In the genomic region with DNA sequence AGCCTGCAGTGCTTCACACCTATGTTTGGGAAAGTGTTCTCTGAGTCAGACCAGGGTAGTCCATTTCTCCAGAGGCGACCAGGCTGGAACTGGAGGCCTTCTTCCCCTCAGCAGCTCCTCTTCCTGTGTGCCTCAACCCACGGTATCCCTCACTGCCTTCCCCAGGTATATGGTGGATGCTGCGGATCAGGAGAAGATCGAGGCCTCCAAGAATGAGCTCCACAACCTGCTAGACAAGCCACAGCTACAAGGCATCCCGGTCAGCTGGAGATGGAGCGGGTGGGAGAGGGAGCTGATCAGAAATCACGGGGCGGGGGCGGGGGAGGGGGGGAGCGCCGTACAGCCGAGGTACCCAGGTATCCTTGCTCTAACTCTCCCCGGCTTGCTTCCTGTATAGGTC, we compare ENCODE assay signal across 9 mouse cellular contexts. TPM values are rescaled to one million over a fixed set of nuclear protein-coding genes. Genes with fewer than 3 reads are reported as not detected.
DNase-seq lines count a peak whose midpoint lies in the region; ATAC-seq and TF ChIP-seq lines count a peak whose summit lies in the region.
"Had no signal": no experiment of that assay in that cellular context is flagged by ENCODE, and none has a peak within 500 bp of the region (broad histone marks: within the 10 kb centered on the region; RNA-seq: fewer than 3 reads in every experiment).

No protein-coding gene starts in this region.

- WGBS in heart, adult 2 months = 42% methylated on average over 13 of the region's 13 CpGs
- WGBS in forebrain, postnatal 0 days = 13% methylated on average over 13 of the region's 13 CpGs
- 51% methylated on average over 13 of the region's 13 CpGs for WGBS in liver, embryonic 16.5 days (ENCODE audit: insufficient replicate concordance)

- no peaks in the 10 kb centered on the region for H3K27me3 ChIP-seq in heart, adult 2 months (ENCODE audit: control insufficient read depth, insufficient read depth, low read length)
- H3K27me3 ChIP-seq in forebrain, postnatal 0 days (ENCODE audit: insufficient read depth, low read length) = no peaks in the 10 kb centered on the region
- H3K27me3 ChIP-seq in liver, embryonic 16.5 days (ENCODE audit: control insufficient read depth, insufficient read depth, low read depth, low read length) = no peaks in the 10 kb centered on the region

- ATAC-seq in CD4-positive, CD25-positive, alpha-beta regulatory T cell, adult 4 months = peak; percentile 28
- peak; percentile 25 for ATAC-seq in forebrain, postnatal 0 days
- ATAC-seq in liver, embryonic 16.5 days (ENCODE audit: low read depth) = no peak

- H3K27ac ChIP-seq in heart, adult 2 months = no peak overlapping the region
- peak overlapping the region; percentile 95 for H3K27ac ChIP-seq in forebrain, postnatal 0 days (ENCODE audit: low read depth, low read length)
- H3K27ac ChIP-seq in liver, embryonic 16.5 days (ENCODE audit: low read length) = no peak overlapping the region

- DNase-seq in heart, adult 11 months = peak; percentile 90
- DNase-seq in heart, adult 2 months = no peak
- no peak for DNase-seq in forebrain, postnatal 0 days
- no peak for DNase-seq in adrenal gland, adult 2 months
- DNase-seq in layer of hippocampus, adult 18-20 months (ENCODE audit: low spot score in 2 of 2) = no peak
- DNase-seq in cerebellum, adult 9-10 months = no peak

- no peak for TF ChIP-seq CTCF in heart, adult 2 months (IDR thresholded peaks at IDR 0.05)
- no peak for TF ChIP-seq CTCF in forebrain, postnatal 0 days (IDR thresholded peaks at IDR 0.05; ENCODE audit: low read depth)

- no peaks in the 10 kb centered on the region for H3K36me3 ChIP-seq in heart, adult 2 months (ENCODE audit: control insufficient read depth, insufficient read depth, low read length)
- peaks cover 44% of the 10 kb centered on the region for H3K36me3 ChIP-seq in forebrain, postnatal 0 days (ENCODE audit: insufficient read depth)
- H3K36me3 ChIP-seq in liver, embryonic 16.5 days (ENCODE audit: control insufficient read depth, insufficient read depth) = no peaks in the 10 kb centered on the region; the same call in 1 of the 2 replicates

- no peak overlapping the region for H3K4me3 ChIP-seq in heart, adult 2 months
- peak overlapping the region; percentile 12; the same call in 1 of the 2 replicates for H3K4me3 ChIP-seq in forebrain, postnatal 0 days (ENCODE audit: low read depth, low read length)
- H3K4me3 ChIP-seq in liver, embryonic 16.5 days (ENCODE audit: low read depth, low read length) = no peak overlapping the region
- H3K4me3 ChIP-seq: megakaryocyte, embryonic 14.5 days had no signal

- H3K4me1 ChIP-seq in heart, adult 2 months (ENCODE audit: control insufficient read depth, insufficient read depth, low read length) = peaks cover 4% of the 10 kb centered on the region
- peaks cover 13% of the 10 kb centered on the region for H3K4me1 ChIP-seq in forebrain, postnatal 0 days (ENCODE audit: insufficient read depth)
- peaks cover 15% of the 10 kb centered on the region for H3K4me1 ChIP-seq in liver, embryonic 16.5 days (ENCODE audit: control insufficient read depth, low read depth, low read length)

- no peaks in the 10 kb centered on the region for H3K9me3 ChIP-seq in forebrain, postnatal 0 days (ENCODE audit: low read length)
- no peaks in the 10 kb centered on the region for H3K9me3 ChIP-seq in liver, embryonic 16.5 days (replicated peaks; ENCODE audit: control insufficient read depth, low read length)
- H3K9me3 ChIP-seq: megakaryocyte, embryonic 14.5 days had no signal

- TF ChIP-seq POLR2A in heart, adult 2 months (IDR thresholded peaks at IDR 0.05; ENCODE audit: insufficient read depth, low read depth, low read length) = no peak

- intact Hi-C loops in heart, adult 2 months (cut with DNase I) = loop anchor here (1.0 to 2.0 kb wide), 2 partner anchors 105 to 215 kb away; no protein-coding TSS in a partner anchor

- TF ChIP-seq EP300 in heart, adult 2 months (IDR thresholded peaks at IDR 0.05; ENCODE audit: insufficient read depth, low read depth, low read length) = no peak

- no peak overlapping the region for H3K9ac ChIP-seq in heart, adult 2 months (ENCODE audit: low read depth, low read length)
- H3K9ac ChIP-seq in forebrain, postnatal 0 days = peak overlapping the region; percentile 57
- no peak overlapping the region for H3K9ac ChIP-seq in liver, embryonic 16.5 days (ENCODE audit: low read depth, low read length)

- no peaks in the 10 kb centered on the region for H3K79me2 ChIP-seq in heart, adult 2 months (replicated peaks; ENCODE audit: control insufficient read depth, insufficient read depth, low read length)

- peak overlapping the region; percentile 32 for H3K4me2 ChIP-seq in forebrain, postnatal 0 days (ENCODE audit: low read depth)
- peak overlapping the region; percentile 67 for H3K4me2 ChIP-seq in liver, embryonic 16.5 days (ENCODE audit: low read depth, low read length)

RNA-seq across cellular contexts. Expression of gene Arl8a, which starts 7.4 kb away (rescaled TPM):
- total RNA-seq in heart, adult 2 months (2021) = 10 to 100 TPM; 20.1 to 21.0 TPM
- 30.5 and 32.5 TPM in 2 replicates for polyA plus RNA-seq in heart, adult 2 months (2012; rRNA removed)
- polyA plus RNA-seq in CD4-positive, CD25-positive, alpha-beta regulatory T cell, adult 4 months (2017; shearing (Covaris generic)) = 10 to 100 TPM; 11.5 to 13.8 TPM
- total RNA-seq in forebrain, postnatal 0 days (2014; rRNA removed) = 315 and 344 TPM in 2 replicates
- 428 and 457 TPM in 2 replicates for polyA plus RNA-seq in forebrain, postnatal 0 days (2015; fragmentation: Nextera tagmentation; extraction: Ambion mirVana)
- 7.8 and 9.9 TPM in 2 replicates for polyA plus RNA-seq in liver, embryonic 16.5 days (2015; fragmentation: Nextera tagmentation; extraction: Ambion mirVana)
- 10 to 100 TPM; 59.4 to 62.2 TPM for total RNA-seq in adrenal gland, adult 2 months (2021)
- polyA plus RNA-seq in adrenal gland, adult 2 months (2012; rRNA removed) = 41.5 and 43.2 TPM in 2 replicates
- 100 to 1,000 TPM; 248 to 258 TPM for total RNA-seq in layer of hippocampus, adult 18-20 months (2021)

RNA-seq across cellular contexts. Expression of gene Gpr37l1, which starts 13.5 kb away (rescaled TPM):
- under 1 TPM; 0.97 to 0.98 TPM for total RNA-seq in heart, adult 2 months (2021)
- polyA plus RNA-seq in heart, adult 2 months (2012; rRNA removed) = 2.3 and 3.6 TPM in 2 replicates
- not detected for polyA plus RNA-seq in CD4-positive, CD25-positive, alpha-beta regulatory T cell, adult 4 months (2017; shearing (Covaris generic))
- 5.9 and 11.2 TPM in 2 replicates for total RNA-seq in forebrain, postnatal 0 days (2014; rRNA removed)
- 5.3 and 7.6 TPM in 2 replicates for polyA plus RNA-seq in forebrain, postnatal 0 days (2015; fragmentation: Nextera tagmentation; extraction: Ambion mirVana)
- polyA plus RNA-seq in liver, embryonic 16.5 days (2015; fragmentation: Nextera tagmentation; extraction: Ambion mirVana) = not detected in 2 replicates
- total RNA-seq in adrenal gland, adult 2 months (2021) = 1 to 10 TPM in 1 of 2 experiments, under 1 TPM in 1; 0.61 to 2.2 TPM
- 2.3 and 3.0 TPM in 2 replicates for polyA plus RNA-seq in adrenal gland, adult 2 months (2012; rRNA removed)
- 100 to 1,000 TPM; 195 to 208 TPM for total RNA-seq in layer of hippocampus, adult 18-20 months (2021)

RNA-seq across cellular contexts. Expression of gene Ptpn7, which starts 21.5 kb away (rescaled TPM):
- total RNA-seq in heart, adult 2 months (2021) = under 1 TPM; 0.73 to 0.82 TPM
- polyA plus RNA-seq in heart, adult 2 months (2012; rRNA removed) = 0.82 and 1.4 TPM in 2 replicates
- 100 to 1,000 TPM; 166 to 302 TPM for polyA plus RNA-seq in CD4-positive, CD25-positive, alpha-beta regulatory T cell, adult 4 months (2017; shearing (Covaris generic))
- 0.10 and 0.31 TPM in 2 replicates for total RNA-seq in forebrain, postnatal 0 days (2014; rRNA removed)
- 0.12 and 0.15 TPM in 2 replicates for polyA plus RNA-seq in forebrain, postnatal 0 days (2015; fragmentation: Nextera tagmentation; extraction: Ambion mirVana)
- polyA plus RNA-seq in liver, embryonic 16.5 days (2015; fragmentation: Nextera tagmentation; extraction: Ambion mirVana) = 9.0 and 9.6 TPM in 2 replicates
- 1 to 10 TPM; 1.6 to 1.8 TPM for total RNA-seq in adrenal gland, adult 2 months (2021)
- 2.6 and 2.7 TPM in 2 replicates for polyA plus RNA-seq in adrenal gland, adult 2 months (2012; rRNA removed)
- not detected for total RNA-seq in layer of hippocampus, adult 18-20 months (2021)

RNA-seq across cellular contexts. Expression of gene Lgr6, which starts 48.9 kb away (rescaled TPM):
- total RNA-seq in heart, adult 2 months (2021) = 10 to 100 TPM; 12.2 to 14.4 TPM
- polyA plus RNA-seq in heart, adult 2 months (2012; rRNA removed) = 12.6 and 21.5 TPM in 2 replicates
- polyA plus RNA-seq in CD4-positive, CD25-positive, alpha-beta regulatory T cell, adult 4 months (2017; shearing (Covaris generic)) = under 1 TPM in 1 of 2 experiments, not detected in 1; 0.08 TPM
- 1.8 and 2.8 TPM in 2 replicates for total RNA-seq in forebrain, postnatal 0 days (2014; rRNA removed)
- polyA plus RNA-seq in forebrain, postnatal 0 days (2015; fragmentation: Nextera tagmentation; extraction: Ambion mirVana) = 1.1 and 1.6 TPM in 2 replicates
- polyA plus RNA-seq in liver, embryonic 16.5 days (2015; fragmentation: Nextera tagmentation; extraction: Ambion mirVana) = 0.07 and 0.08 TPM in 2 replicates
- 1 to 10 TPM; 2.0 to 3.6 TPM for total RNA-seq in adrenal gland, adult 2 months (2021)
- 1.1 and 1.8 TPM in 2 replicates for polyA plus RNA-seq in adrenal gland, adult 2 months (2012; rRNA removed)
- total RNA-seq in layer of hippocampus, adult 18-20 months (2021) = 1 to 10 TPM; 1.3 to 2.6 TPM

Comparison
In these comparisons a context has a peak if more than half of its experiments do, and no peak if none do; other contexts are left out.
1. RNA of gene Ptpn7, which starts 21.5 kb away (polyA plus RNA-seq): 166 to 302 TPM in CD4-positive, CD25-positive, alpha-beta regulatory T cell, adult 4 months; 9.0 to 9.6 TPM in liver, embryonic 16.5 days, 2.6 to 2.7 TPM in adrenal gland, adult 2 months, 0.82 to 1.4 TPM in heart, adult 2 months and 0.12 to 0.15 TPM in forebrain, postnatal 0 days; every median in the first group is over 10 times any median in the second.